Comparison of ENCODE assay signal across 20 mouse cellular contexts in genomic region chr1:65091566-65091965, GRCm38 (mm10). TPM values are rescaled to one million over a fixed set of nuclear protein-coding genes. Genes with fewer than 3 reads are reported as not detected.
"Had no signal": no experiment of that assay in that cellular context is flagged by ENCODE, and none has a peak within 500 bp of the region (broad histone marks: within the 10 kb centered on the region; RNA-seq: fewer than 3 reads in every experiment).

No protein-coding gene starts in this region.

- H3K9ac ChIP-seq: limb, embryonic 12.5 days; liver, embryonic 13.5 days; liver, postnatal 0 days; lung, embryonic 15.5 days; midbrain, embryonic 12.5 days; neural tube, embryonic 12.5 days had no signal

- H3K27me3 ChIP-seq: limb, embryonic 12.5 days; liver, embryonic 13.5 days; lung, embryonic 15.5 days; midbrain, embryonic 12.5 days; neural tube, embryonic 12.5 days had no signal

- H3K4me1 ChIP-seq: limb, embryonic 12.5 days; liver, embryonic 13.5 days; lung, embryonic 15.5 days; midbrain, embryonic 12.5 days; neural tube, embryonic 12.5 days had no signal

- H3K4me2 ChIP-seq: limb, embryonic 12.5 days; liver, embryonic 13.5 days; lung, embryonic 15.5 days; midbrain, embryonic 12.5 days; neural tube, embryonic 12.5 days had no signal

- H3K27ac ChIP-seq: limb, embryonic 12.5 days; liver, embryonic 13.5 days; lung, embryonic 15.5 days; macrophage; midbrain, embryonic 12.5 days; neural tube, embryonic 12.5 days had no signal

- H3K4me3 ChIP-seq: limb, embryonic 12.5 days; liver, embryonic 13.5 days; lung, embryonic 15.5 days; megakaryocyte, embryonic 14.5 days; midbrain, embryonic 12.5 days; neural tube, embryonic 12.5 days had no signal

- H3K9me3 ChIP-seq: limb, embryonic 12.5 days; liver, embryonic 13.5 days; lung, embryonic 15.5 days; midbrain, embryonic 12.5 days; neural tube, embryonic 12.5 days had no signal

- H3K36me3 ChIP-seq: limb, embryonic 12.5 days; liver, embryonic 13.5 days; lung, embryonic 15.5 days; midbrain, embryonic 12.5 days; neural tube, embryonic 12.5 days had no signal

- DNase-seq: kidney, postnatal 36 days; layer of hippocampus, adult 9-11 months; liver; liver, embryonic 13.5 days; liver, postnatal 0 days; lung, postnatal 14 days; spleen, adult 18-20 months; thymus, adult 2 months; thymus, postnatal 25 days had no signal

- ATAC-seq: liver, postnatal 0 days had no signal

RNA-seq across cellular contexts. Expression of gene Crygb, which starts 9.5 kb away (rescaled TPM):
- polyA plus RNA-seq: kidney, embryonic 16.5 days; limb, embryonic 12.5 days; liver, embryonic 13.5 days; liver, postnatal 0 days; lung, embryonic 15.5 days; macrophage; neural tube, embryonic 12.5 days; testis, adult 2 months; thymus, adult 2 months; urinary bladder, adult 2 months had no signal

RNA-seq across cellular contexts. Expression of gene Cryga, which starts 11.6 kb away (rescaled TPM):
- polyA plus RNA-seq: kidney, embryonic 16.5 days; limb, embryonic 12.5 days; liver, embryonic 13.5 days; liver, postnatal 0 days; lung, embryonic 15.5 days; macrophage; midbrain, embryonic 12.5 days; neural tube, embryonic 12.5 days; stomach, embryonic 14.5 days; testis, adult 2 months; urinary bladder, adult 2 months had no signal

RNA-seq across cellular contexts. Expression of gene Crygc, which starts 18.1 kb away (rescaled TPM):
- polyA plus RNA-seq: kidney, embryonic 16.5 days; limb, embryonic 12.5 days; liver, embryonic 13.5 days; liver, postnatal 0 days; lung, embryonic 15.5 days; macrophage; midbrain, embryonic 12.5 days; midbrain, postnatal 0 days; neural tube, embryonic 12.5 days; stomach, embryonic 14.5 days; urinary bladder, adult 2 months had no signal

RNA-seq across cellular contexts. Expression of gene Gm28845, which starts 27.8 kb away (rescaled TPM):
- polyA plus RNA-seq: limb, embryonic 12.5 days; liver, embryonic 13.5 days; liver, postnatal 0 days; lung, embryonic 15.5 days; macrophage; midbrain, embryonic 12.5 days; neural tube, embryonic 12.5 days; stomach, embryonic 14.5 days; testis, adult 2 months; thymus, adult 2 months; urinary bladder, adult 2 months had no signal

RNA-seq across cellular contexts. Expression of gene Crygd, which starts 28.3 kb away (rescaled TPM):
- polyA plus RNA-seq: kidney, embryonic 16.5 days; limb, embryonic 12.5 days; liver, embryonic 13.5 days; liver, postnatal 0 days; lung, embryonic 15.5 days; macrophage; midbrain, embryonic 12.5 days; midbrain, postnatal 0 days; neural tube, embryonic 12.5 days; stomach, embryonic 14.5 days; testis, adult 2 months; thymus, adult 2 months; urinary bladder, adult 2 months had no signal
